Mouse (Mus musculus): ENCODE data around the gene Ddx27. TPM values are rescaled to one million over a fixed set of nuclear protein-coding genes. Genes with fewer than 3 reads are reported as not detected.

Gene Ddx27
- polyA plus RNA-seq, 1 experiment from 2014 or later: 49.2 TPM

DNA sequence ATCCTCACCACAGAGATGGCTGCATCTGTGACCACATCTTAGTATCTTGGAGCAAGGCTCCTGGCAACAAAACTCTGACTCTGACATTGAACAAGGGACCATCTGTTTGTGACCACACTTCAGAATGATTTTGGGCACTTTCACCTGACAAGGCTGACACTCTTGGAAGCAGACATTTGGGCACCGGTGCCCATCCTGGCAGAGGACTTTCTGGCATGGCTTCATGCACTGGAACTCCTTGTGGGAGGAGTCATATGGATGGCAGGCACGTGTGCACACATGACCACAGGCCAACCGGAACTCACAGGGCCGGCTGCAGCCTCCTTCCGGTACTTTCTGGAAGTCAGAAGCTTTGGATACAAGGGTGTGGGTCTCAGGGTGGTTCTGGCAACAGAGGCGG is 23.3 kb downstream of the Ddx27 start:
- no peaks in the 10 kb centered on the region for H3K27me3 ChIP-seq
- no peak overlapping the region for H3K4me3 ChIP-seq
- ATAC-seq (ENCODE audit: borderline replicate concordance, extremely low read depth, low FRiP score, low TSS enrichment): no peak
- peaks cover 99% of the 10 kb centered on the region for H3K36me3 ChIP-seq
- H3K4me2 ChIP-seq: no peak overlapping the region
- no peak overlapping the region for H3K9ac ChIP-seq
- no peaks in the 10 kb centered on the region for H3K4me1 ChIP-seq
- no peaks in the 10 kb centered on the region for H3K9me3 ChIP-seq
- no peak overlapping the region for H3K27ac ChIP-seq
- WGBS: 84% methylated on average over 6 of the region's 6 CpGs

DNA sequence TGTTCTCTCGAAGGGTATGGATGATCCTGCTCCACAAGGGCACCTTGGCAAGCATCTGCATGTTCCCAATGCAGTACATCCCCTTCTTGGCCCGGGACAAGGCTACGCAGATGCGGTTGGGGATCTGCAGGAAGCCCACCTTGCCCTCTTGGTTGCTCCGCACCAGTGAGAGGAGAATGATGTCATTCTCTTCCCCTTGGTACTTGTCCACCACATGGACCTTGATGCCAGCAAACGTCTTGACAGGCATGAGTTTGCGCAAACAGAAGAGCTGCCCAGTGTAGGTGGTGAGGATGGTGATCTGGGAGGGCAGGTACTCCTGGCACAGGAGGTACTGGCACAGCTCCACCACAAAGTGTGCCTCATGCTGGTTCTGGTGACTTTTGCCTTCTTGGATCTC is 23.7 kb downstream of the Ddx27 start:
- WGBS: 87% methylated on average over 7 of the region's 7 CpGs
- Histone ChIP-seq H3K4me3 (no peak overlapping the region), H3K27ac (no peak overlapping the region), H3K36me3 (peaks cover 99% of the 10 kb centered on the region), H3K27me3 (no peaks in the 10 kb centered on the region), H3K4me2 (no peak overlapping the region), H3K4me1 (no peaks in the 10 kb centered on the region), H3K9me3 (no peaks in the 10 kb centered on the region), H3K9ac (no peak overlapping the region)
- no peak for ATAC-seq (ENCODE audit: borderline replicate concordance, extremely low read depth, low FRiP score, low TSS enrichment)

DNA sequence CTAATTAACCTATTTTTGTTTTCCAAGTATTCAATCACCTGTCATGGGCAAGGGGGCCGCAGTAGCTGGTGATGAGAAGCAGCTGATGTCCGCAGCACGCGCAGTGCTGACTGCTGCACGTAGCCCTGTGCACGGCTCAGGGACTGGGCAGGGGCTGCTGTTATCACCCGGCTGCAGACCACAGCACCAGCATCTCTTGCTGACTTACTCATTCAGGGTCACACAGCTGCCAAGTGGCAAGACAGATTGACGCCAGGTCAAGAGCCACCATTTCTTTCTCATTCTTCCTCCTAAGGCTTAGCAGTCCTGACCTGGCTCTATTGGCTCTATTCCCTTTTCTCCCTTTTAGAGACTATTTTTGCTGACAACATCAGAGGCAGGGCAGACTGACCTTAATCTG is 24.4 kb downstream of the Ddx27 start:
- Histone ChIP-seq H3K9me3 (no peaks in the 10 kb centered on the region), H3K27ac (no peak overlapping the region), H3K4me1 (no peaks in the 10 kb centered on the region), H3K36me3 (peaks cover 99% of the 10 kb centered on the region), H3K4me2 (no peak overlapping the region), H3K27me3 (no peaks in the 10 kb centered on the region), H3K4me3 (no peak overlapping the region), H3K9ac (no peak overlapping the region)
- 54% methylated on average over 8 of the region's 8 CpGs for WGBS
- ATAC-seq (ENCODE audit: borderline replicate concordance, extremely low read depth, low FRiP score, low TSS enrichment): no peak

DNA sequence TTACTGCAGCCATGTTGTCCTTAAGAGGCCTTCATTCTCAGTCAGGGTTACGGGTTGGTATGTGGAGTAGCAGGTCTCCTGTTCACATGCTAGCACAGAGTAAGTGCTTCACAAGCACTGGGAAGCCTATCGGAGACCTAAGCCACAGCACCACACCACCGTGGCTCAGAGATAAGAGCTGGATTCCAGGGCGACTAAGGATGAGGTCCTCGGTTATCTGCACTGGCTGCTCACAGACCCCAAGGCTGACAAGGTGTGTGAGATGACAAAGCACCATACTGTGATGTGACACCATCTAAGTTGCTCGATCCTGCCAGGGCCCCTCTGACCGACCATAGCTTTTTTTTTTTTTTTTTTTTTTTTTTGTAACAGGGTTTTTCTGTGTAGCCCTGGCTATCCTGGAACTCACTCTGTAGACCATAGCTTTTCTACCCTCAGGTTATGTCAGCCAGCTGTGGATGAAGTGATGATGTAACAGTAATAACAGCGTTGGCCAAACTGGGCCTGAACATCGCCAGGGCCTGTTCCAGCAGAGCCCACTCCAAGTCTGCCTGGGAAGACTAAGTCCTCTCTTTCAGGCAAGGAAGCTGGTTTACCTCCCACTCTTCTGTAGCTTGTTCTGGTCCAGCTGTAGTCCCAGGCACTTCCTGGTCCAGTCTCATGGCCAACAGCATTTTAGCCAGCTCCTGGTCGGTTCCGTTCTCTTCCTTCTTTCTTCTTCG is 28.6 kb downstream of the Ddx27 start:
- peak; percentile 69; the same call in 1 of the 2 replicates for ATAC-seq (ENCODE audit: borderline replicate concordance, extremely low read depth, low FRiP score, low TSS enrichment)
- Histone ChIP-seq H3K27ac (no peak overlapping the region), H3K36me3 (peaks cover 93% of the 10 kb centered on the region), H3K4me3 (no peak overlapping the region), H3K27me3 (no peaks in the 10 kb centered on the region), H3K9me3 (no peaks in the 10 kb centered on the region), H3K4me1 (no peaks in the 10 kb centered on the region), H3K4me2 (no peak overlapping the region), H3K9ac (no peak overlapping the region)
- 74% methylated on average over 12 of the region's 12 CpGs for WGBS

DNA sequence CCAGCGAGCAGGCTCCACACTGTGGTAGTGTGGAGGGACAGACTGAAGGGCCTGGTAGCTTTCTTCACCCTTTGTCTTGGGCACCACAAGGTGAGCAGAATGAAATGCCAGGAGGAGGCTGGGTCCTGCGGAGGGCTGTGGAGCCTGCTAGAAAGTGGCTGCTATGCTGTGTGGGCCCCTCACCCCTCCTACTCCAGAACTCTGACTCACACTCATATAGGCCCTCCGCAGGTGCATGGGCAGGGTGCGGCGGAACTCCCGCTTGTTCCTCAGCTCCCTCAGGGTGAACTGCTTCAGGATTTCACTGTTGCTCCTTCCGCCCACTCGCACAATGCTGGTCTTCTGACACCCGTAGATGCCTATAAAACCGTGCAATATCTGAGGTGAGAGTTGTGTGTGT is 33.2 kb downstream of the Ddx27 start:
- Histone ChIP-seq H3K9me3 (no peaks in the 10 kb centered on the region), H3K27ac (no peak overlapping the region), H3K4me1 (no peaks in the 10 kb centered on the region), H3K36me3 (peaks cover 76% of the 10 kb centered on the region), H3K4me3 (no peak overlapping the region), H3K9ac (no peak overlapping the region), H3K4me2 (no peak overlapping the region), H3K27me3 (no peaks in the 10 kb centered on the region)
- 93% methylated on average over 10 of the region's 10 CpGs for WGBS
- no peak for ATAC-seq (ENCODE audit: borderline replicate concordance, extremely low read depth, low FRiP score, low TSS enrichment)

DNA sequence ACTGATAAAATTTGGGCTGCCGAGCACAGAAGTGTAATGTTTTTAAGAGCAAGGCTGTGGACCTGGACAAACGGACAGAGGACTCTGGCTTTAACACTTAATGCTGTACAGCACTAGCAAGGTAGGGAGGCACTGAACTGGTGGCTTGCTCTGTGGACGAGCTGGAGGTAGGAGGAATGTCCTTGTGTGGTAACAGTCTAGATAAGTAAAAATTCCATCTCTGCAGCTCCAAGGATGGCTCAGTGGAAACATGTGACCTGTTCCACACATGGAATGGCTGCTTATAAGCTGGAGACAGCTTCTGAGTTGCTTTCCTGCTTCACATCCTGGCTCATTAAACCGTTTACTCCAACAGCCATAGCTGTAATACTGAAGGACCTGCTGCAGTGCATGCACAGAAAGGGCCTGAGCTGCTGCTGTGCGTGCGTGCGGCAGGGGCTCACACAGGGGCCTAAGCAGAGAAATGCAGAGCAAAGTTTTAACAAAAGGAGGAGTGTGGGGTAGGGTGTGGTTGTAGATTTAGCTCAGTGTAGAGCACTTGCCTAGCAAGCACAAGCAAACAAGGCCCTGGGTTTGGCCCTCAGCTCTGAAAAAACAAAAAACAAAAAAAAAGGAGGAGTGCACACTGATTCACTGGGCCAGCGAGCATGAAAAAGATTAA is 33.8 kb downstream of the Ddx27 start:
- H3K27ac ChIP-seq: no peak overlapping the region
- no peak for ATAC-seq (ENCODE audit: borderline replicate concordance, extremely low read depth, low FRiP score, low TSS enrichment)
- 82% methylated on average over 8 of the region's 8 CpGs for WGBS

DNA sequence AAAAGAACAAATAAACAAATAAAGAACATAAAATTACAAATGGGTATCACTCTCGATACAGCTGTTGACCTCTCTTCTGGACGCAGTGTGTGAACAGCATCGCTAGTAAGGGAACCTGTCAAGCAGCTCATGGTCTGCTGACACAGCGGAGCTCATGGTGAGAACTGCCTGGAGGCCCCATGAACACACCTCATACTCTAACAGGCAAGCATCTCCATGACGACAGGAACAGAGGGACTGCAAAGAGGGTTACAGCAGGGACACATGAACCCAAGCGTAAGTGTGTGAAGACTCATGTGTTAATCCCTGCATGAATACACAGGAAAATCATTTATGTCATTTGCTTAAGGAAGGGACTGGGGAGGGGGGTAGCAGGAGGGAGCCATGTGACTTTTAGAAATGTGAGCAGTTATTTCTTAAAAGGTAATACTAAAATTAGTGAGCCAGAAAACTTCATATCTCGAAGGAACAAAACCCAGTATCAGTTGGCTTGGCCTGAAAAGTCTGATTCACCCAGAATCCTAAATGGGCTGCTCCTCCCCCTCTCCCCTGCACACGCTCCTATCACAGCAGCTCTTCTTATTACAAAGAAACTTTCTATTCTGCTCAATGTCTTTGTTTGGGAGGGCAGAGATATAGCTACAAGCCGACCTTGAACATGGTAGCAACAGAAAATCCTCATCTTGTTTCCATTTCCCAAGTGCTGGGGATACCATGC is 38.3 kb downstream of the Ddx27 start:
- Histone ChIP-seq H3K9ac (no peak overlapping the region), H3K36me3 (peaks cover 64% of the 10 kb centered on the region), H3K27me3 (no peaks in the 10 kb centered on the region), H3K9me3 (no peaks in the 10 kb centered on the region), H3K4me2 (no peak overlapping the region), H3K27ac (no peak overlapping the region), H3K4me1 (peaks cover 11% of the 10 kb centered on the region), H3K4me3 (no peak overlapping the region)
- no peak for ATAC-seq (ENCODE audit: borderline replicate concordance, extremely low read depth, low FRiP score, low TSS enrichment)
- WGBS: 70% methylated on average over 9 of the region's 9 CpGs

More for the DNA sequence above, 33.8 kb downstream of the Ddx27 start:
- Histone ChIP-seq H3K4me1 (no peaks in the 10 kb centered on the region), H3K9ac (no peak overlapping the region), H3K4me2 (no peak overlapping the region), H3K27me3 (no peaks in the 10 kb centered on the region), H3K4me3 (no peak overlapping the region), H3K9me3 (no peaks in the 10 kb centered on the region), H3K36me3 (peaks cover 70% of the 10 kb centered on the region)

DNA sequence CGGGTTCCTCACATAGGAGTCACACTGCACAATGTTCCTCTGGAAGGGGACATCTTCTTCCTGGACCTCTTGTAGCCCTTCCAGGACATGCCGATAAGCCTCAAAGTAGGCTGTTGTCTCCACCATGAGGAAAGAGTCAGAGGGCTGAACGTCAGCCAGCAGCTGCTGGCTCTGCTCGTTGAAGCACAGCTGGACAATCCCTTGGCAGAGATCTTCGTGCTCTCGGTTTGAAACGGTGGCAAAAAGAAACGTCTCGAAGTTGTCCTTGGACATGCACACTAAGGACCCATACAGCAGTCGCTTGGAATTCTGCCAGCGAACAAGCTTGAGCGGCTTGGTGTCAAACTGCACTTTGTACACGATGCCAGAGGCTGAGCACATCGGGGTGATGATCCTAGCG is 40.4 kb downstream of the Ddx27 start:
- Histone ChIP-seq H3K27ac (peak overlapping the region; percentile 30; the same call in 1 of the 2 replicates), H3K9ac (no peak overlapping the region), H3K36me3 (peaks cover 45% of the 10 kb centered on the region), H3K9me3 (no peaks in the 10 kb centered on the region), H3K4me1 (peaks cover 14% of the 10 kb centered on the region), H3K27me3 (no peaks in the 10 kb centered on the region), H3K4me2 (no peak overlapping the region), H3K4me3 (no peak overlapping the region)
- 51% methylated on average over 15 of the region's 15 CpGs for WGBS
- peak; percentile 66; the same call in 1 of the 2 replicates for ATAC-seq (ENCODE audit: borderline replicate concordance, extremely low read depth, low FRiP score, low TSS enrichment)

DNA sequence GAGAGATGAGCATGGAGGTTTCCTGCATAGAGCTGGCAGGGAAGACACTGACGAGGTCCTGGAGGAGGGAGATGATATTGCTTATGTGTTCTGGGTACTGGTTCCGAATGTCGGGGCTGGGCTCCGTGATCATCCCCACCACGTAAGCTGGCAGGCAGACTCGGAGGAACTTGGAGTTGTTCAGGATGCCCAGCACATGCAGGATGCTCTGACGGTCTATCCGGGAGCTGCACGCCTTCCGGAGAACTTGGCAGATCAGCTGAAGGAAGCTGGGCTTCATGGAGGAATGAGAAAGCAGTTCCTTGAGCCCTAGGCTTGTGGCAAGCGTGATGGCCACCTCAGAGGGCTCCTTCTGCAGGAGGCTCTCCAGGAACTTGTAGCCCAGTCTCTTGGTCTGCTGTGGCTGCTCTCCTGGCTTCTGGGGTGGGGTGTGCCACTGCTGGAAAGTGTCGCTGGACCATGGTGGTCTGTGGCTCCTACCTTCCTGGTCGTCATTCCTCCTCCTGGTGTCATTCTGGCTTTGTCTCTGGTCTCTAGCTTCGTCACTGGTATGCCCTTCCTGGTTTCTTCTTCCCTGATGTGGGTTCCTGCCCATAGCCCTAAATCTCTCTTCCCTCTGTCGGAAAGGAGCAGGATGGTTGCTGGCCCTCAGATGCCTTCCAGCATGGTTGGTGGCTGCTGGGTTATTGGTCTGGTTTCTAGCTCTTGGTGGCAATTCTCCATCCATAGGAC is 41.4 kb downstream of the Ddx27 start:
- H3K4me1 ChIP-seq: peaks cover 22% of the 10 kb centered on the region
- H3K27ac ChIP-seq: no peak overlapping the region
- H3K36me3 ChIP-seq: peaks cover 43% of the 10 kb centered on the region
- H3K9ac ChIP-seq: no peak overlapping the region
- H3K27me3 ChIP-seq: no peaks in the 10 kb centered on the region
- no peak overlapping the region for H3K4me2 ChIP-seq
- WGBS: 95% methylated on average over 15 of the region's 15 CpGs
- ATAC-seq (ENCODE audit: borderline replicate concordance, extremely low read depth, low FRiP score, low TSS enrichment): no peak
- no peaks in the 10 kb centered on the region for H3K9me3 ChIP-seq
- H3K4me3 ChIP-seq: no peak overlapping the region

DNA sequence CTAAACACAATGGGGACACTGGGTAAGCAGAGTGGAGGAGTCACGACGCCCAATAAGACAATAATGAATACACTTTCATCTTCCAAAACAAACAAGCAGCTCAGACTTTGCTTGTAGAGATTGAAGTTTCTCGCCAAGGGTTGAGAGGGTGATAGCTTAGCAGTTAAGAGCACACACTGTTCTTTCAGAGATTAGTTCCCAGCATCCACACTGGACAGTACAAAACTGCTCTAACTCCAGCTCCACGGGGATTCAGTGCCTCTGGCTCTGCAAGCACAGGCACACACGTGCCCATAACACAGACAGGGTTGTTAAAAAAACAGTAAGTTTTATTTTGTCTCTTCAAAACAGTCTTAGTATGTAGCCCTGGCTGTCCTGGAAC is 41.9 kb downstream of the Ddx27 start:
- Histone ChIP-seq H3K4me2 (no peak overlapping the region), H3K9me3 (no peaks in the 10 kb centered on the region), H3K27ac (no peak overlapping the region), H3K9ac (no peak overlapping the region), H3K27me3 (no peaks in the 10 kb centered on the region), H3K4me1 (peaks cover 27% of the 10 kb centered on the region), H3K4me3 (no peak overlapping the region), H3K36me3 (peaks cover 39% of the 10 kb centered on the region)
- WGBS: 79% methylated on average over 5 of the region's 5 CpGs
- no peak for ATAC-seq (ENCODE audit: borderline replicate concordance, extremely low read depth, low FRiP score, low TSS enrichment)

DNA sequence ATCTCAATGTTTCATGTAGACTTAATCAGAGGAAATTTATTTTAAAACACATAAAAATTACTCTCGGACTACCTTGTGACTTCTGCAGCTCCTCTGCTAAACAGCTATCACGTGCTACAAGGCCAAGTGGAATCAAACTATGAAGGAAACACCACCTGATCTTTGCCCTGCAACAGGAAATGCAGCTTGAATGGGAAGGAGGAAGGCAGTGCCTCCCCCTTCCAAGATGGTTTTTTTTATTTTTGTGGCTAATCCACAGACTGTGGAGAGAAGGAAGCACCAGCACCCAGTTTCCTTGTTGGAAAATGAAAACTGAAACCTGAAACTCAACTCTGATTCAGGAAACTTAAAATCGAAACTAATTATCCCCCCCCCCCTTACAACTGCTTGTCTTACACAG is 43.2 kb downstream of the Ddx27 start:
- no peak overlapping the region for H3K4me3 ChIP-seq
- 51% methylated on average over 3 of the region's 3 CpGs for WGBS
- ATAC-seq (ENCODE audit: borderline replicate concordance, extremely low read depth, low FRiP score, low TSS enrichment): no peak
- H3K9me3 ChIP-seq: no peaks in the 10 kb centered on the region
- no peak overlapping the region for H3K4me2 ChIP-seq
- H3K9ac ChIP-seq: no peak overlapping the region
- H3K4me1 ChIP-seq: peaks cover 27% of the 10 kb centered on the region
- peak overlapping the region; percentile 36; the same call in 1 of the 2 replicates for H3K27ac ChIP-seq
- peaks cover 33% of the 10 kb centered on the region for H3K36me3 ChIP-seq
- H3K27me3 ChIP-seq: no peaks in the 10 kb centered on the region
